Mouse (Mus musculus): ENCODE data around the gene Rpl22. TPM values are rescaled to one million over a fixed set of nuclear protein-coding genes. Genes with fewer than 3 reads are reported as not detected.

Rpl22 gene
- total RNA-seq, 2 experiments from 2014 or later, result 275 to 290 TPM

Other genes with a start within 250 kb of the Rpl22 start
- gene Tnfrsf25, start 209.8 kb upstream of the Rpl22 start, total RNA-seq (2021), result 1 to 10 TPM; 1.4 to 1.6 TPM
- 1 to 10 TPM; 2.5 to 2.7 TPM for gene Espn, start 173.4 kb upstream of the Rpl22 start, total RNA-seq (2021)
- not detected for gene Hes2, start 166.9 kb upstream of the Rpl22 start, total RNA-seq (2021)
- 10 to 100 TPM; 61.9 to 66.2 TPM for gene Acot7, start 147.6 kb upstream of the Rpl22 start, total RNA-seq (2021)
- gene Gpr153, start 51.5 kb upstream of the Rpl22 start, total RNA-seq (2021), result 10 to 100 TPM in 1 of 2 experiments, 1 to 10 TPM in 1; 8.0 to 10.2 TPM
- not detected for gene Hes3, start 34.1 kb upstream of the Rpl22 start, total RNA-seq (2021)
- 10 to 100 TPM; 25.7 to 32.2 TPM for gene Icmt, start 28.5 kb upstream of the Rpl22 start, total RNA-seq (2021)
- gene Rnf207, start 6.7 kb upstream of the Rpl22 start, total RNA-seq (2021), result 10 to 100 TPM; 38.8 to 46.0 TPM
- gene Chd5, start 12.9 kb downstream of the Rpl22 start, total RNA-seq (2021), result under 1 TPM; 0.20 to 0.36 TPM
- gene Nphp4, start 151.0 kb downstream of the Rpl22 start, total RNA-seq (2021), result 1 to 10 TPM in 1 of 2 experiments, under 1 TPM in 1; 0.90 to 1.1 TPM
- gene Kcnab2, start 152.1 kb downstream of the Rpl22 start, total RNA-seq (2021), result 1 to 10 TPM; 2.7 to 3.3 TPM